Mouse (Mus musculus) kidney, postnatal 14 days (tissue): ENCODE data around the gene Prr23a2.

ENCODE experiments used
- DNase-seq: peaks from one replicate; pipeline ENCODE4 v3.0.0; 2022; ENCODE audit warnings: mixed read lengths

Prr23a2 gene

GRCm38 (mm10) chr9:98856210-98856609 is at the start of gene Prr23a2:
Gene Prr23a2 (plus strand): TSS chr9:98856494.
- no peak for DNase-seq

- no peak for DNase-seq
These were observed 48.7 kb upstream of the Prr23a2 start for GRCm38 (mm10) chr9:98807631-98808030.

GRCm38 (mm10) chr9:98809526-98809925 is 46.8 kb upstream of the Prr23a2 start:
- DNase-seq = peak; percentile 54

GRCm38 (mm10) chr9:98816066-98816465 is 40.2 kb upstream of the Prr23a2 start:
- DNase-seq = no peak

- DNase-seq = no peak
These were observed 38.7 kb upstream of the Prr23a2 start for GRCm38 (mm10) chr9:98817592-98817991.

GRCm38 (mm10) chr9:98818971-98819370 is 37.3 kb upstream of the Prr23a2 start:
- DNase-seq = no peak

- DNase-seq = no peak
These were observed 36.8 kb upstream of the Prr23a2 start for GRCm38 (mm10) chr9:98819481-98819880.

GRCm38 (mm10) chr9:98820461-98820860 is 35.8 kb upstream of the Prr23a2 start:
- DNase-seq = no peak

GRCm38 (mm10) chr9:98821067-98821466 is 35.2 kb upstream of the Prr23a2 start:
- no peak for DNase-seq

- no peak for DNase-seq
These were observed 32.5 kb upstream of the Prr23a2 start for GRCm38 (mm10) chr9:98823805-98824204.

- DNase-seq = no peak
These were observed 26.8 kb upstream of the Prr23a2 start for GRCm38 (mm10) chr9:98829508-98829907.

GRCm38 (mm10) chr9:98837537-98838074 is 18.7 kb upstream of the Prr23a2 start:
- DNase-seq = no peak

- DNase-seq = no peak
These were observed 14.2 kb upstream of the Prr23a2 start, which contains the start of gene Prr23a1 for GRCm38 (mm10) chr9:98842117-98842516. Gene Prr23a1 (plus strand): TSS chr9:98842503.

- DNase-seq = no peak
These were observed 7.2 kb downstream of the Prr23a2 start for GRCm38 (mm10) chr9:98863463-98863862.

GRCm38 (mm10) chr9:98864571-98864970 is 8.3 kb downstream of the Prr23a2 start, which contains the start of gene Prr23a3:
Gene Prr23a3 (plus strand): TSS chr9:98864767.
- DNase-seq = no peak

GRCm38 (mm10) chr9:98901486-98901885 is 45.2 kb downstream of the Prr23a2 start:
- DNase-seq = no peak

- DNase-seq = no peak
These were observed 46.5 kb downstream of the Prr23a2 start, which contains the start of gene 7420426K07Rik for GRCm38 (mm10) chr9:98902819-98903218. Gene 7420426K07Rik (plus strand): TSS chr9:98903119.
